Mouse (Mus musculus): ENCODE measurements around the gene Ctdnep1. TPM values are rescaled to one million over a fixed set of nuclear protein-coding genes. Genes with fewer than 3 reads are reported as not detected.

The Ctdnep1 gene
- polyA plus RNA-seq, 1 experiment: 75.8 TPM

- TF ChIP-seq CTCF (IDR thresholded peaks at IDR 0.05; ENCODE audit: extremely low read depth, insufficient read depth, insufficient read length, insufficient replicate concordance): no peak
- TF ChIP-seq POLR2A (IDR thresholded peaks at IDR 0.05; ENCODE audit: low read depth, low read length): no peak
- no peaks in the 10 kb centered on the region for H3K27me3 ChIP-seq (ENCODE audit: control insufficient read depth, insufficient read depth, low read length)
- H3K4me3 ChIP-seq (ENCODE audit: extremely low read depth, insufficient read depth, insufficient read length): no peak overlapping the region
- H3K4me1 ChIP-seq (ENCODE audit: control insufficient read depth, insufficient read depth, insufficient read length): peaks cover 11% of the 10 kb centered on the region; the same call in 1 of the 2 replicates
- peaks cover 2% of the 10 kb centered on the region for H3K36me3 ChIP-seq (ENCODE audit: control insufficient read depth, insufficient read depth, low read length)
- H3K27ac ChIP-seq (ENCODE audit: insufficient read depth, low read length): no peak overlapping the region
- no peak for DNase-seq (ENCODE audit: low read depth in 1 of 2, low spot score in 2 of 2)
- WGBS: 71% methylated on average over 7 of the region's 7 CpGs
Measured at GRCm38 (mm10) chr11:70017199-70017767, 36.3 kb downstream of the Ctdnep1 start.

GRCm38 (mm10) chr11:70018131-70018990, 37.4 kb downstream of the Ctdnep1 start:
- H3K4me3 ChIP-seq (ENCODE audit: extremely low read depth, insufficient read depth, insufficient read length): peak overlapping the region; percentile 52
- H3K4me1 ChIP-seq (ENCODE audit: control insufficient read depth, insufficient read depth, insufficient read length): peaks cover 11% of the 10 kb centered on the region; the same call in 1 of the 2 replicates
- no peaks in the 10 kb centered on the region for H3K27me3 ChIP-seq (ENCODE audit: control insufficient read depth, insufficient read depth, low read length)
- no peaks in the 10 kb centered on the region; the same call in 1 of the 2 replicates for H3K36me3 ChIP-seq (ENCODE audit: control insufficient read depth, insufficient read depth, low read length)
- DNase-seq (ENCODE audit: low read depth in 1 of 2, low spot score in 2 of 2): no peak
- 6% methylated on average over 22 of the region's 25 CpGs for WGBS
- TF ChIP-seq CTCF (IDR thresholded peaks at IDR 0.05; ENCODE audit: extremely low read depth, insufficient read depth, insufficient read length, insufficient replicate concordance) (no peak), POLR2A (IDR thresholded peaks at IDR 0.05; ENCODE audit: low read depth, low read length) (no peak)
- peak overlapping the region; percentile 56 for H3K27ac ChIP-seq (ENCODE audit: insufficient read depth, low read length)

DNA sequence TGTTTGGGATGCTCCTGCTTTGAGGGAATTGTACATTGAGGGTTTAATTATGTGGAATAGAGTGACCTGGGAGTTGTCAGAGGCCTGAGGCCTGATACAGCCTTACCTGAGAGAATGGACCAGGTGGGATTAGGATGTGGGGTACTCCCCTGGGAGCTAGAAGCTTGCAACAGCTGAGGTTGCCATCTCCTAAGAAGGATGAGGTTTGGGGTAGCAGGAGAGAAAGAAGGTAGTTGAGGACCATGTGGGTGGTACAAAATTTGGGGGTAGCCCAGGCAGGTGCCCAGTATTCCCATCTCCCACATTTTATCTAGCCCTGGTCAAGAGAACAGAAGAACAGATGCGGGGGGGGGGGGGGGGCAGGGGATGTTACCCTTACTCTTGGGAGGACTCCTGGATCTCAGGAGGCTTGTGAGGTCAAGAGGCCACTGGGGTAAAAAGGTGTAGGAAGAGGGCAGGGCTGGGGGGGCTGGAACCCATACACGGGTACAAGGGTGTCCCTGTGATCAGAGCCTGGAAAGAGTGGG, 38.6 kb downstream of the Ctdnep1 start:
- WGBS: 10% methylated on average over 2 of the region's 2 CpGs
- no peaks in the 10 kb centered on the region for H3K36me3 ChIP-seq (ENCODE audit: control insufficient read depth, insufficient read depth, low read length)
- H3K4me1 ChIP-seq (ENCODE audit: control insufficient read depth, insufficient read depth, insufficient read length): peaks cover 11% of the 10 kb centered on the region; the same call in 1 of the 2 replicates
- H3K27me3 ChIP-seq (ENCODE audit: control insufficient read depth, insufficient read depth, low read length): no peaks in the 10 kb centered on the region
- DNase-seq (ENCODE audit: low read depth in 1 of 2, low spot score in 2 of 2): no peak
- H3K27ac ChIP-seq (ENCODE audit: insufficient read depth, low read length): no peak overlapping the region
- TF ChIP-seq CTCF (IDR thresholded peaks at IDR 0.05; ENCODE audit: extremely low read depth, insufficient read depth, insufficient read length, insufficient replicate concordance) (no peak), POLR2A (IDR thresholded peaks at IDR 0.05; ENCODE audit: low read depth, low read length) (no peak)
- no peak overlapping the region for H3K4me3 ChIP-seq (ENCODE audit: extremely low read depth, insufficient read depth, insufficient read length)

DNA sequence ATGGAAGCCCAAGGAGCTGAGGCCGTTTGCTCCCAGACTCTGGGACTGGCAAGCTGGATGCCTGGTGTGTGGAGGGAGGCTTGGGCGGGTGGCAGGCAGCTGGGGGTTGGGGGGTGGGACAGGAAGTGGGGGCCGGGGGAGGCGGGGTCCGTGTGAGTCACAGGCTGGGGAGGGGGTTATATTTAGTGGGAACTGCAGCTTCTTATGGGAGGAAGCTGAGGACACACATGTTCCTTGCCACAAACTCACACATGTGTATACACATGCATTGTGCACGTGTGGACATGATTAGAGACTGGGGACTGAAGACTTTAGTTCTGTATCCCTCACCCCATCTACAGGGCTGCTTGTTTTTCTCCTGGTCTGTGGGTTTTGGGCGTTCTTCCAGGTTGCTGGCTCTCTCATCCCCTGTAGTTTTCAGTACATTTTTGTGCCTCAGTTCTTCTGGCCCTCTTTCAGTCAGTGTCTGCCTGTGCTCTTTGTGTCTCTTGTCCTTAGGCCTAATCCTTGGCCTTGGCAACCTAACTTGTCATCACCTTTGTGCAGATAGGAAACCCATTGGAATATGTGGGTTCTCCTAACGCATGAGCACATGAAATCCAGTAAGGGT, 39.2 kb downstream of the Ctdnep1 start:
- H3K4me3 ChIP-seq (ENCODE audit: extremely low read depth, insufficient read depth, insufficient read length): no peak overlapping the region
- no peaks in the 10 kb centered on the region for H3K27me3 ChIP-seq (ENCODE audit: control insufficient read depth, insufficient read depth, low read length)
- DNase-seq (ENCODE audit: low read depth in 1 of 2, low spot score in 2 of 2): no peak
- 22% methylated on average over 8 of the region's 8 CpGs for WGBS
- TF ChIP-seq POLR2A (IDR thresholded peaks at IDR 0.05; ENCODE audit: low read depth, low read length) (no peak), CTCF (IDR thresholded peaks at IDR 0.05; ENCODE audit: extremely low read depth, insufficient read depth, insufficient read length, insufficient replicate concordance) (no peak)
- H3K27ac ChIP-seq (ENCODE audit: insufficient read depth, low read length): no peak overlapping the region
- peaks cover 11% of the 10 kb centered on the region; the same call in 1 of the 2 replicates for H3K4me1 ChIP-seq (ENCODE audit: control insufficient read depth, insufficient read depth, insufficient read length)
- no peaks in the 10 kb centered on the region for H3K36me3 ChIP-seq (ENCODE audit: control insufficient read depth, insufficient read depth, low read length)

- Histone ChIP-seq H3K4me3 (ENCODE audit: extremely low read depth, insufficient read depth, insufficient read length) (peak overlapping the region; percentile 56), H3K4me1 (ENCODE audit: control insufficient read depth, insufficient read depth, insufficient read length) (peaks cover 11% of the 10 kb centered on the region; the same call in 1 of the 2 replicates), H3K27ac (ENCODE audit: insufficient read depth, low read length) (no peak overlapping the region), H3K27me3 (ENCODE audit: control insufficient read depth, insufficient read depth, low read length) (no peaks in the 10 kb centered on the region), H3K36me3 (ENCODE audit: control insufficient read depth, insufficient read depth, low read length) (no peaks in the 10 kb centered on the region)
- TF ChIP-seq CTCF (IDR thresholded peaks at IDR 0.05; ENCODE audit: extremely low read depth, insufficient read depth, insufficient read length, insufficient replicate concordance): peak; percentile 33; the same call in 1 of the 2 replicates
- TF ChIP-seq POLR2A (IDR thresholded peaks at IDR 0.05; ENCODE audit: low read depth, low read length): no peak
- peak in 1 of 2 experiments; percentile 59 for DNase-seq (ENCODE audit: low read depth in 1 of 2, low spot score in 2 of 2)
- 1% methylated on average over 8 of the region's 8 CpGs for WGBS
Measured at GRCm38 (mm10) chr11:70020731-70021263, 39.8 kb downstream of the Ctdnep1 start.

All from spleen, adult 2 months (tissue).